Mouse (Mus musculus): ENCODE data around the gene Trappc10. TPM values are rescaled to one million over a fixed set of nuclear protein-coding genes. Genes with fewer than 3 reads are reported as not detected.
A peak's percentile ranks its signal among the peaks of the same experiment; 100 is the strongest.

The Trappc10 gene
- polyA plus RNA-seq (2011; ENCODE audit: insufficient read depth, insufficient read length, low read depth, missing spikeins), result 20.6 and 22.0 TPM in 2 replicates

GRCm38 (mm10) chr10:78244438-78245224, at the start of gene Trappc10:
Gene Trappc10 (minus strand): TSS chr10:78244641.
- H3K36me3 ChIP-seq (ENCODE audit: control insufficient read depth, insufficient read depth, low read length, poor library complexity, severe bottlenecking), result no peaks in the 10 kb centered on the region
- no peaks in the 10 kb centered on the region for H3K27me3 ChIP-seq (ENCODE audit: control insufficient read depth, insufficient read depth, low read length, poor library complexity, severe bottlenecking)
- peak within 1 kb of the TSS; percentile 82 for H3K4me3 ChIP-seq (ENCODE audit: low read depth, low read length)
- no peaks in the 10 kb centered on the region for H3K9me3 ChIP-seq (replicated peaks; ENCODE audit: control insufficient read depth, insufficient read depth, low read length, poor library complexity, severe bottlenecking)
- peak within 1 kb of the TSS; percentile 84 for H3K9ac ChIP-seq (ENCODE audit: low read depth, poor library complexity, severe bottlenecking)
- no peaks in the 10 kb centered on the region for H3K4me1 ChIP-seq (ENCODE audit: control insufficient read depth, insufficient read depth, low read length)
- no peak within 1 kb of the TSS for H3K27ac ChIP-seq (ENCODE audit: insufficient read depth, low read length)
- TF ChIP-seq CTCF (IDR thresholded peaks at IDR 0.05; ENCODE audit: low read depth, low read length) (no peak), EP300 (IDR thresholded peaks at IDR 0.05; ENCODE audit: insufficient read depth, low read depth, low read length) (peak; percentile 12; the same call in 1 of the 2 replicates)

GRCm38 (mm10) chr10:78293576-78293975, 49.1 kb upstream of the Trappc10 start:
- Histone ChIP-seq H3K4me1 (ENCODE audit: control insufficient read depth, insufficient read depth, low read length) (no peaks in the 10 kb centered on the region), H3K27ac (ENCODE audit: insufficient read depth, low read length) (no peak overlapping the region), H3K36me3 (ENCODE audit: control insufficient read depth, insufficient read depth, low read length, poor library complexity, severe bottlenecking) (no peaks in the 10 kb centered on the region), H3K9me3 (replicated peaks; ENCODE audit: control insufficient read depth, insufficient read depth, low read length, poor library complexity, severe bottlenecking) (no peaks in the 10 kb centered on the region), H3K4me3 (ENCODE audit: low read depth, low read length) (no peak overlapping the region), H3K9ac (ENCODE audit: low read depth, poor library complexity, severe bottlenecking) (no peak overlapping the region), H3K27me3 (ENCODE audit: control insufficient read depth, insufficient read depth, low read length, poor library complexity, severe bottlenecking) (no peaks in the 10 kb centered on the region)
- TF ChIP-seq CTCF (IDR thresholded peaks at IDR 0.05; ENCODE audit: low read depth, low read length), result no peak
- TF ChIP-seq EP300 (IDR thresholded peaks at IDR 0.05; ENCODE audit: insufficient read depth, low read depth, low read length), result no peak
- TF ChIP-seq POLR2A (IDR thresholded peaks at IDR 0.05; ENCODE audit: insufficient read depth, low read length), result no peak

GRCm38 (mm10) chr10:78292381-78292780, 47.9 kb upstream of the Trappc10 start:
- H3K27me3 ChIP-seq (ENCODE audit: control insufficient read depth, insufficient read depth, low read length, poor library complexity, severe bottlenecking), result no peaks in the 10 kb centered on the region
- no peaks in the 10 kb centered on the region for H3K9me3 ChIP-seq (replicated peaks; ENCODE audit: control insufficient read depth, insufficient read depth, low read length, poor library complexity, severe bottlenecking)

GRCm38 (mm10) chr10:78290730-78291535, 46.5 kb upstream of the Trappc10 start:
- Histone ChIP-seq H3K9ac (ENCODE audit: low read depth, poor library complexity, severe bottlenecking) (no peak overlapping the region), H3K36me3 (ENCODE audit: control insufficient read depth, insufficient read depth, low read length, poor library complexity, severe bottlenecking) (no peaks in the 10 kb centered on the region), H3K27me3 (ENCODE audit: control insufficient read depth, insufficient read depth, low read length, poor library complexity, severe bottlenecking) (no peaks in the 10 kb centered on the region), H3K4me1 (ENCODE audit: control insufficient read depth, insufficient read depth, low read length) (no peaks in the 10 kb centered on the region), H3K9me3 (replicated peaks; ENCODE audit: control insufficient read depth, insufficient read depth, low read length, poor library complexity, severe bottlenecking) (no peaks in the 10 kb centered on the region), H3K27ac (ENCODE audit: insufficient read depth, low read length) (no peak overlapping the region), H3K4me3 (ENCODE audit: low read depth, low read length) (no peak overlapping the region)
- TF ChIP-seq EP300 (IDR thresholded peaks at IDR 0.05; ENCODE audit: insufficient read depth, low read depth, low read length), result no peak
- no peak for TF ChIP-seq POLR2A (IDR thresholded peaks at IDR 0.05; ENCODE audit: insufficient read depth, low read length)

More at GRCm38 (mm10) chr10:78292381-78292780, 47.9 kb upstream of the Trappc10 start:
- no peak overlapping the region for H3K9ac ChIP-seq (ENCODE audit: low read depth, poor library complexity, severe bottlenecking)
- no peaks in the 10 kb centered on the region for H3K4me1 ChIP-seq (ENCODE audit: control insufficient read depth, insufficient read depth, low read length)
- H3K27ac ChIP-seq (ENCODE audit: insufficient read depth, low read length), result no peak overlapping the region
- TF ChIP-seq EP300 (IDR thresholded peaks at IDR 0.05; ENCODE audit: insufficient read depth, low read depth, low read length), result no peak
- TF ChIP-seq CTCF (IDR thresholded peaks at IDR 0.05; ENCODE audit: low read depth, low read length), result no peak
- no peak for TF ChIP-seq POLR2A (IDR thresholded peaks at IDR 0.05; ENCODE audit: insufficient read depth, low read length)
- H3K4me3 ChIP-seq (ENCODE audit: low read depth, low read length), result no peak overlapping the region
- H3K36me3 ChIP-seq (ENCODE audit: control insufficient read depth, insufficient read depth, low read length, poor library complexity, severe bottlenecking), result no peaks in the 10 kb centered on the region

GRCm38 (mm10) chr10:78288896-78289295, 44.5 kb upstream of the Trappc10 start:
- no peak for TF ChIP-seq POLR2A (IDR thresholded peaks at IDR 0.05; ENCODE audit: insufficient read depth, low read length)
- no peak for TF ChIP-seq EP300 (IDR thresholded peaks at IDR 0.05; ENCODE audit: insufficient read depth, low read depth, low read length)
- no peak for TF ChIP-seq CTCF (IDR thresholded peaks at IDR 0.05; ENCODE audit: low read depth, low read length)
- Histone ChIP-seq H3K27me3 (ENCODE audit: control insufficient read depth, insufficient read depth, low read length, poor library complexity, severe bottlenecking) (no peaks in the 10 kb centered on the region), H3K9me3 (replicated peaks; ENCODE audit: control insufficient read depth, insufficient read depth, low read length, poor library complexity, severe bottlenecking) (no peaks in the 10 kb centered on the region), H3K4me1 (ENCODE audit: control insufficient read depth, insufficient read depth, low read length) (no peaks in the 10 kb centered on the region), H3K9ac (ENCODE audit: low read depth, poor library complexity, severe bottlenecking) (no peak overlapping the region), H3K27ac (ENCODE audit: insufficient read depth, low read length) (no peak overlapping the region), H3K36me3 (ENCODE audit: control insufficient read depth, insufficient read depth, low read length, poor library complexity, severe bottlenecking) (no peaks in the 10 kb centered on the region), H3K4me3 (ENCODE audit: low read depth, low read length) (no peak overlapping the region)

Measured in ES-Bruce4 (cell line).